Mouse (Mus musculus) C2C12 (cell line): ENCODE data around the gene Micall2. TPM values are rescaled to one million over a fixed set of nuclear protein-coding genes. Genes with fewer than 3 reads are reported as not detected.
"Not testable (repeated sequence)": the region's sequence is repeated elsewhere in the genome, so short reads cannot be mapped to it uniquely, and the experiment has no call there.

Experiments used
- H3K27me3 ChIP-seq: one replicate; pipeline ENCODE4 v1.6.1; 2011; ENCODE audit not compliant: control insufficient read depth, insufficient read depth, insufficient read length
- H3K36me3 ChIP-seq: one replicate; pipeline ENCODE4 v1.6.1; 2011; ENCODE audit not compliant: control insufficient read depth, insufficient read depth
- H3K4me3 ChIP-seq: one replicate; pipeline ENCODE4 v1.5.1; 2011; ENCODE audit warnings: mild to moderate bottlenecking, control low read depth; ENCODE audit not compliant: poor library complexity, insufficient read depth, severe bottlenecking
- H3K79me2 ChIP-seq: one replicate; pipeline ENCODE4 v1.6.1; 2011; ENCODE audit not compliant: control insufficient read depth, insufficient read depth
- H3K79me3 ChIP-seq: one replicate; pipeline ENCODE4 v1.6.1; 2011; ENCODE audit warnings: low read depth, control low read depth
- H3ac ChIP-seq: one replicate; pipeline ENCODE3; 2011; ENCODE audit warnings: low read depth; ENCODE audit not compliant: control insufficient read depth, insufficient read length
- CEBPB ChIP-seq: IDR thresholded peaks from one replicate; pipeline ENCODE4 v1.6.1; 2011; ENCODE audit warnings: low read depth, mild to moderate bottlenecking, control low read depth, moderate library complexity
- CTCF ChIP-seq: IDR thresholded peaks from one replicate; pipeline ENCODE4 v1.5.1; 2011; ENCODE audit not compliant: control insufficient read depth, insufficient read depth, insufficient read length
- FOSL1 ChIP-seq: IDR thresholded peaks from one replicate; pipeline ENCODE4 v1.8.0; 2011; ENCODE audit warnings: mild to moderate bottlenecking, low read length; ENCODE audit not compliant: poor library complexity, insufficient read depth, severe bottlenecking
- MAX ChIP-seq: IDR thresholded peaks from one replicate; pipeline ENCODE4 v1.6.1; 2011; ENCODE audit warnings: mild to moderate bottlenecking, control low read depth
- MYOD1 ChIP-seq: IDR thresholded peaks from one replicate; pipeline ENCODE4 v1.6.1; 2011; ENCODE audit warnings: low read depth; ENCODE audit not compliant: control insufficient read depth, insufficient read length
- MYOG ChIP-seq: IDR thresholded peaks from one replicate; pipeline ENCODE4 v1.6.1; 2011; ENCODE audit not compliant: control insufficient read depth, insufficient read length; ENCODE audit errors: extremely low read depth
- USF1 ChIP-seq: IDR thresholded peaks from one replicate; pipeline ENCODE4 v1.6.1; 2011; ENCODE audit warnings: low read depth, mild to moderate bottlenecking, control low read depth, moderate library complexity
- polyA plus RNA-seq: library from polyadenylated mRNA; unstranded; fragments of >200 nt; fragmentation: generic; extraction: Trizol; gene quantifications from one replicate; pipeline ENCODE4 v1.2.1, GENCODE M21; 2012; ENCODE audit warnings: missing spikeins

Micall2 gene
- polyA plus RNA-seq, 1 experiment: 9.5 TPM

- TF ChIP-seq CEBPB: no peak
- TF ChIP-seq MAX: no peak
- no peak for TF ChIP-seq CTCF
- no peak for TF ChIP-seq MYOD1
- TF ChIP-seq MYOG: no peak
- no peak for TF ChIP-seq USF1
- no peak for TF ChIP-seq FOSL1
- peaks cover 32% of the 10 kb centered on the region for H3K36me3 ChIP-seq
- H3K79me2 ChIP-seq: no peaks in the 10 kb centered on the region
- no peak overlapping the region for H3ac ChIP-seq
- H3K4me3 ChIP-seq: no peak overlapping the region
- no peaks in the 10 kb centered on the region for H3K27me3 ChIP-seq
- no peaks in the 10 kb centered on the region for H3K79me3 ChIP-seq
Observed at GRCm38 (mm10) chr5:139706496-139706895, 29.6 kb downstream of the Micall2 start.

- H3K27me3 ChIP-seq: no peaks in the 10 kb centered on the region
- H3K36me3 ChIP-seq: peaks cover 6% of the 10 kb centered on the region
- no peak overlapping the region for H3K4me3 ChIP-seq
- no peaks in the 10 kb centered on the region for H3K79me2 ChIP-seq
- no peak overlapping the region for H3ac ChIP-seq
- TF ChIP-seq CTCF (peak; percentile 7), FOSL1 (no peak), USF1 (no peak)
- H3K79me3 ChIP-seq: no peaks in the 10 kb centered on the region
Observed at GRCm38 (mm10) chr5:139702905-139703304, 33.2 kb downstream of the Micall2 start.

GRCm38 (mm10) chr5:139702236-139702635 is 33.9 kb downstream of the Micall2 start:
- H3K36me3 ChIP-seq: peaks cover 6% of the 10 kb centered on the region

GRCm38 (mm10) chr5:139696954-139697353 is 39.2 kb downstream of the Micall2 start:
- Histone ChIP-seq H3K36me3 (no peaks in the 10 kb centered on the region), H3K79me3 (no peaks in the 10 kb centered on the region), H3K79me2 (no peaks in the 10 kb centered on the region), H3K27me3 (peaks cover 4% of the 10 kb centered on the region), H3K4me3 (no peak overlapping the region), H3ac (no peak overlapping the region)
- TF ChIP-seq MAX: no peak
- TF ChIP-seq FOSL1: no peak
- TF ChIP-seq CEBPB: no peak
- no peak for TF ChIP-seq MYOD1
- no peak for TF ChIP-seq USF1
- TF ChIP-seq MYOG: no peak

More at GRCm38 (mm10) chr5:139702236-139702635, 33.9 kb downstream of the Micall2 start:
- TF ChIP-seq FOSL1: no peak
- TF ChIP-seq USF1: no peak
- TF ChIP-seq MYOG: no peak
- TF ChIP-seq MAX: no peak
- TF ChIP-seq CTCF: no peak
- TF ChIP-seq CEBPB: no peak
- no peak for TF ChIP-seq MYOD1
- Histone ChIP-seq H3K79me3 (no peaks in the 10 kb centered on the region), H3K27me3 (peaks cover 4% of the 10 kb centered on the region), H3K79me2 (no peaks in the 10 kb centered on the region), H3ac (no peak overlapping the region), H3K4me3 (no peak overlapping the region)

GRCm38 (mm10) chr5:139695876-139696275 is 40.3 kb downstream of the Micall2 start:
- H3K27me3 ChIP-seq, H3K79me2 ChIP-seq, H3K4me3 ChIP-seq, H3K36me3 ChIP-seq, H3ac ChIP-seq, H3K79me3 ChIP-seq: not testable (repeated sequence)

- no peaks in the 10 kb centered on the region for H3K79me2 ChIP-seq
- H3ac ChIP-seq: no peak overlapping the region
- no peaks in the 10 kb centered on the region for H3K79me3 ChIP-seq
- H3K4me3 ChIP-seq: no peak overlapping the region
- H3K27me3 ChIP-seq: peaks cover 4% of the 10 kb centered on the region
- TF ChIP-seq FOSL1 (no peak), MAX (no peak), USF1 (peak; percentile 5)
- no peaks in the 10 kb centered on the region for H3K36me3 ChIP-seq
Observed at GRCm38 (mm10) chr5:139694989-139695571, 41.1 kb downstream of the Micall2 start.
